8 mouse cellular contexts compared by ENCODE assay signal in the genomic region with DNA sequence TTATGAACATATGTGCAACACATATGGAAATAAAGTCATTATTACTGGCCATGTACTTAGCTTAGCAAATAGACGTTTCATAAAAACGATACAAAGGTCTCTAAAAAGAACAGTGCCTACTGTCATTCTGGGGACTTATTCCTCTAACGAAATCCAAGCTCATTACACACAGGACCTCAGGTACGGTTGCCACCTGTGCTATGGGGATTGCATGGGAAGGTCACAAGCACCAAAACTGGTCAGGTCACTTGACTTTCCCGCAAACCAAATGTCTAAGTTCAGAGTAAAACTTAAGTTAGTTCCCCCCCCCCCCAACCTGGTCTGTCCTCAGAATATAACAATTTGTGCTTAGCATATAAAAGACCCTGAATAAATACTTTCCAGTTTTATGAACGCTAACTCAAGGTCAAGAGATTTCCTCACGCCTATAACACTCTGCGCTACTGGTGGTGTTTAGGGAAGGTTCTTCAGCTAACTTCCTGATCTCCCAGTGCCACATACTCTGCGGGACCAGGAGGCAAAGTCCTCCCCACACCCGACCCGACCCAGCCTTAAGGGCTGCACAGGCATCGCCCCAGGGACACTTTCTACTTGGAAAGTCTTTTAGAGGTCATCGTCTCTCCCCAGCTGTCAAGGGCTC. TPM values are rescaled to one million over a fixed set of nuclear protein-coding genes. Genes with fewer than 3 reads are reported as not detected.
A peak's percentile ranks its signal among the peaks of the same experiment; 100 is the strongest.
DNase-seq lines count a peak whose midpoint lies in the region; ATAC-seq lines count a peak whose summit lies in the region.

No protein-coding gene starts in this region.

- H3K27ac ChIP-seq in heart, embryonic 12.5 days (ENCODE audit: poor library complexity, severe bottlenecking): peak overlapping the region; percentile 88
- H3K27ac ChIP-seq in hindbrain, embryonic 14.5 days: peak overlapping the region; percentile 96; the same call in 1 of the 2 replicates
- H3K27ac ChIP-seq in midbrain, embryonic 10.5 days (replicated peaks): peak overlapping the region; percentile 97

- H3K4me2 ChIP-seq in heart, embryonic 12.5 days: peak overlapping the region; percentile 86
- peak overlapping the region; percentile 82 for H3K4me2 ChIP-seq in hindbrain, embryonic 14.5 days (replicated peaks)

- no peak for DNase-seq in heart, postnatal 4 days
- peak; percentile 35 for DNase-seq in MEL-GATA-1-ER (ENCODE audit: extremely low read depth, low read depth)
- no peak for DNase-seq in hindbrain, embryonic 14.5 days (ENCODE audit: low spot score)
- no peak for DNase-seq in midbrain, embryonic 10.5 days (ENCODE audit: low spot score)
- no peak for DNase-seq in embryo, embryonic 9.5 days (ENCODE audit: extremely low spot score)
- DNase-seq in layer of hippocampus, postnatal 25 days (ENCODE audit: extremely low spot score in 1 of 2, low spot score in 1 of 2): no peak

- ATAC-seq in heart, embryonic 12.5 days (ENCODE audit: insufficient number of reproducible peaks, low FRiP score): peak; percentile 1; the same call in 1 of the 2 replicates
- no peak for ATAC-seq in hindbrain, embryonic 14.5 days (ENCODE audit: low FRiP score)
- no peak for ATAC-seq in frontal cortex, adult (ENCODE audit: low TSS enrichment)

- H3K9ac ChIP-seq in heart, embryonic 12.5 days: peak overlapping the region; percentile 90
- H3K9ac ChIP-seq in hindbrain, embryonic 14.5 days: peak overlapping the region; percentile 94

- H3K4me1 ChIP-seq in heart, embryonic 12.5 days (replicated peaks): peaks cover 43% of the 10 kb centered on the region
- H3K4me1 ChIP-seq in hindbrain, embryonic 14.5 days (replicated peaks; ENCODE audit: control insufficient read depth, insufficient read depth, low read length): peaks cover 49% of the 10 kb centered on the region
- peaks cover 61% of the 10 kb centered on the region for H3K4me1 ChIP-seq in midbrain, embryonic 10.5 days

- no peaks in the 10 kb centered on the region for H3K9me3 ChIP-seq in heart, embryonic 12.5 days (replicated peaks)
- no peaks in the 10 kb centered on the region for H3K9me3 ChIP-seq in hindbrain, embryonic 14.5 days (ENCODE audit: control insufficient read depth, low read length)
- H3K9me3 ChIP-seq in midbrain, embryonic 10.5 days (replicated peaks): no peaks in the 10 kb centered on the region

- H3K36me3 ChIP-seq in heart, embryonic 12.5 days: peaks cover 12% of the 10 kb centered on the region; the same call in 1 of the 2 replicates
- no peaks in the 10 kb centered on the region for H3K36me3 ChIP-seq in hindbrain, embryonic 14.5 days (replicated peaks; ENCODE audit: control insufficient read depth, insufficient read depth)
- H3K36me3 ChIP-seq in midbrain, embryonic 10.5 days: peaks cover 14% of the 10 kb centered on the region

- no peaks in the 10 kb centered on the region for H3K27me3 ChIP-seq in heart, embryonic 12.5 days (replicated peaks)
- H3K27me3 ChIP-seq in hindbrain, embryonic 14.5 days (ENCODE audit: control insufficient read depth, insufficient read depth, low read length): no peaks in the 10 kb centered on the region
- no peaks in the 10 kb centered on the region for H3K27me3 ChIP-seq in midbrain, embryonic 10.5 days (ENCODE audit: low read depth, poor library complexity, severe bottlenecking)

- 13% methylated on average over 13 of the region's 13 CpGs for WGBS in heart, embryonic 12.5 days
- 11% methylated on average over 13 of the region's 13 CpGs for WGBS in hindbrain, embryonic 14.5 days
- WGBS in midbrain, embryonic 10.5 days: 12% methylated on average over 13 of the region's 13 CpGs

- H3K4me3 ChIP-seq in heart, embryonic 12.5 days: peak overlapping the region; percentile 87
- peak overlapping the region; percentile 96 for H3K4me3 ChIP-seq in hindbrain, embryonic 14.5 days (replicated peaks; ENCODE audit: low read length)
- H3K4me3 ChIP-seq in midbrain, embryonic 10.5 days: peak overlapping the region; percentile 91

RNA-seq across cellular contexts. Expression of gene Abhd17c, which starts 1.2 kb away (rescaled TPM):
- 69.5 and 77.4 TPM in 2 replicates for polyA plus RNA-seq in heart, embryonic 12.5 days (2016; fragmentation: Nextera tagmentation; extraction: Ambion mirVana)
- 10 to 100 TPM; 58.0 to 58.6 TPM for total RNA-seq in heart, postnatal 4 days (2021)
- 63.0 and 63.6 TPM in 2 replicates for polyA plus RNA-seq in hindbrain, embryonic 14.5 days (2014; fragmentation: Nextera tagmentation; extraction: Ambion mirVana)
- polyA plus RNA-seq in midbrain, embryonic 10.5 days (2016; fragmentation: Nextera tagmentation; extraction: Ambion mirVana): 11.9 and 17.2 TPM in 2 replicates
- total RNA-seq in layer of hippocampus, postnatal 25 days (2021): 10 to 100 TPM; 58.4 to 59.9 TPM
